Mouse (Mus musculus): ENCODE data around the gene Rdh8. TPM values are rescaled to one million over a fixed set of nuclear protein-coding genes. Genes with fewer than 3 reads are reported as not detected.

Gene Rdh8
- not detected in 2 replicates for polyA plus RNA-seq (2016; fragmentation: Nextera tagmentation; extraction: Ambion mirVana)

GRCm38 (mm10) chr9:20818236-20818635, at the start of gene Rdh8:
Gene Rdh8 (plus strand): TSS chr9:20818503.
- Histone ChIP-seq H3K4me3 (no peak within 1 kb of the TSS), H3K27me3 (ENCODE audit: low read depth, poor library complexity, severe bottlenecking) (peaks cover 9% of the 10 kb centered on the region; the same call in 1 of the 2 replicates), H3K9me3 (replicated peaks) (no peaks in the 10 kb centered on the region; the same call in 1 of the 2 replicates), H3K27ac (replicated peaks) (no peak within 1 kb of the TSS), H3K36me3 (no peaks in the 10 kb centered on the region), H3K4me1 (peaks cover 16% of the 10 kb centered on the region)
- 82% methylated on average over 6 of the region's 6 CpGs for WGBS
- no peak for DNase-seq (ENCODE audit: low spot score)

GRCm38 (mm10) chr9:20781286-20781685, 37.0 kb upstream of the Rdh8 start:
- Histone ChIP-seq H3K36me3 (no peaks in the 10 kb centered on the region), H3K9me3 (replicated peaks) (no peaks in the 10 kb centered on the region; the same call in 1 of the 2 replicates), H3K27ac (replicated peaks) (no peak overlapping the region), H3K4me3 (no peak overlapping the region), H3K4me1 (peaks cover 3% of the 10 kb centered on the region), H3K27me3 (ENCODE audit: low read depth, poor library complexity, severe bottlenecking) (no peaks in the 10 kb centered on the region)
- WGBS: 92% methylated on average over 3 of the region's 3 CpGs
- no peak for DNase-seq (ENCODE audit: low spot score)

GRCm38 (mm10) chr9:20785055-20785454, 33.2 kb upstream of the Rdh8 start:
- DNase-seq (ENCODE audit: low spot score): no peak
- no peaks in the 10 kb centered on the region for H3K27me3 ChIP-seq (ENCODE audit: low read depth, poor library complexity, severe bottlenecking)
- H3K4me1 ChIP-seq: peaks cover 4% of the 10 kb centered on the region
- no peak overlapping the region for H3K4me3 ChIP-seq
- WGBS: 82% methylated on average over 6 of the region's 6 CpGs
- peaks cover 5% of the 10 kb centered on the region; the same call in 1 of the 2 replicates for H3K9me3 ChIP-seq (replicated peaks)
- H3K36me3 ChIP-seq: no peaks in the 10 kb centered on the region
- H3K27ac ChIP-seq (replicated peaks): no peak overlapping the region

GRCm38 (mm10) chr9:20787992-20788391, 30.3 kb upstream of the Rdh8 start:
- H3K9me3 ChIP-seq (replicated peaks): peaks cover 5% of the 10 kb centered on the region; the same call in 1 of the 2 replicates
- H3K4me1 ChIP-seq: peaks cover 23% of the 10 kb centered on the region
- H3K27ac ChIP-seq (replicated peaks): no peak overlapping the region
- no peaks in the 10 kb centered on the region for H3K27me3 ChIP-seq (ENCODE audit: low read depth, poor library complexity, severe bottlenecking)
- 79% methylated on average over 8 of the region's 8 CpGs for WGBS
- no peak overlapping the region for H3K4me3 ChIP-seq
- no peak for DNase-seq (ENCODE audit: low spot score)
- H3K36me3 ChIP-seq: no peaks in the 10 kb centered on the region

GRCm38 (mm10) chr9:20789651-20790050, 28.7 kb upstream of the Rdh8 start:
- no peak overlapping the region for H3K4me3 ChIP-seq
- H3K4me1 ChIP-seq: peaks cover 37% of the 10 kb centered on the region
- H3K36me3 ChIP-seq: no peaks in the 10 kb centered on the region
- H3K27me3 ChIP-seq (ENCODE audit: low read depth, poor library complexity, severe bottlenecking): no peaks in the 10 kb centered on the region
- DNase-seq (ENCODE audit: low spot score): no peak
- H3K9me3 ChIP-seq (replicated peaks): 0 out of 2 replicates have a peak, but pooled peaks cover 5% of the 10 kb centered on the region
- H3K27ac ChIP-seq (replicated peaks): no peak overlapping the region
- WGBS: 80% methylated on average over 3 of the region's 4 CpGs

GRCm38 (mm10) chr9:20790345-20790744, 28.0 kb upstream of the Rdh8 start:
- WGBS: 60% methylated on average over 3 of the region's 3 CpGs
- Histone ChIP-seq H3K27me3 (ENCODE audit: low read depth, poor library complexity, severe bottlenecking) (no peaks in the 10 kb centered on the region), H3K27ac (replicated peaks) (no peak overlapping the region), H3K36me3 (no peaks in the 10 kb centered on the region), H3K9me3 (replicated peaks) (0 out of 2 replicates have a peak, but pooled peaks cover 5% of the 10 kb centered on the region), H3K4me3 (no peak overlapping the region), H3K4me1 (peaks cover 37% of the 10 kb centered on the region)
- no peak for DNase-seq (ENCODE audit: low spot score)

GRCm38 (mm10) chr9:20794108-20794806, 24.0 kb upstream of the Rdh8 start:
- no peaks in the 10 kb centered on the region for H3K36me3 ChIP-seq
- H3K27ac ChIP-seq (replicated peaks): peak overlapping the region; percentile 23; the same call in 1 of the 2 replicates
- H3K27me3 ChIP-seq (ENCODE audit: low read depth, poor library complexity, severe bottlenecking): no peaks in the 10 kb centered on the region
- H3K4me3 ChIP-seq: no peak overlapping the region
- DNase-seq (ENCODE audit: low spot score): no peak
- no peaks in the 10 kb centered on the region for H3K9me3 ChIP-seq (replicated peaks)
- WGBS: 49% methylated on average over 7 of the region's 7 CpGs
- H3K4me1 ChIP-seq: peaks cover 37% of the 10 kb centered on the region

- Histone ChIP-seq H3K27me3 (ENCODE audit: low read depth, poor library complexity, severe bottlenecking) (no peaks in the 10 kb centered on the region), H3K9me3 (replicated peaks) (peaks cover 15% of the 10 kb centered on the region), H3K4me1 (no peaks in the 10 kb centered on the region), H3K4me3 (no peak overlapping the region), H3K36me3 (no peaks in the 10 kb centered on the region), H3K27ac (replicated peaks) (no peak overlapping the region)
- peak; percentile 22 for DNase-seq (ENCODE audit: low spot score)
- WGBS: 75% methylated on average over 13 of the region's 13 CpGs
Measured at GRCm38 (mm10) chr9:20804266-20805158, 13.8 kb upstream of the Rdh8 start.

- DNase-seq (ENCODE audit: low spot score): no peak
- no peaks in the 10 kb centered on the region for H3K36me3 ChIP-seq
- no peaks in the 10 kb centered on the region for H3K4me1 ChIP-seq
- H3K9me3 ChIP-seq (replicated peaks): peaks cover 15% of the 10 kb centered on the region
- no peak overlapping the region for H3K4me3 ChIP-seq
- 91% methylated on average over 3 of the region's 3 CpGs for WGBS
- H3K27ac ChIP-seq (replicated peaks): no peak overlapping the region
- no peaks in the 10 kb centered on the region for H3K27me3 ChIP-seq (ENCODE audit: low read depth, poor library complexity, severe bottlenecking)
Measured at GRCm38 (mm10) chr9:20805159-20805495, 13.2 kb upstream of the Rdh8 start.

GRCm38 (mm10) chr9:20805706-20806105, 12.6 kb upstream of the Rdh8 start:
- peaks cover 15% of the 10 kb centered on the region for H3K9me3 ChIP-seq (replicated peaks)
- H3K4me1 ChIP-seq: no peaks in the 10 kb centered on the region
- no peak for DNase-seq (ENCODE audit: low spot score)
- no peaks in the 10 kb centered on the region for H3K36me3 ChIP-seq
- no peak overlapping the region for H3K27ac ChIP-seq (replicated peaks)
- 68% methylated on average over 5 of the region's 5 CpGs for WGBS
- no peak overlapping the region for H3K4me3 ChIP-seq
- H3K27me3 ChIP-seq (ENCODE audit: low read depth, poor library complexity, severe bottlenecking): no peaks in the 10 kb centered on the region

GRCm38 (mm10) chr9:20810271-20810670, 8.0 kb upstream of the Rdh8 start:
- Histone ChIP-seq H3K27ac (replicated peaks) (no peak overlapping the region), H3K36me3 (no peaks in the 10 kb centered on the region), H3K27me3 (ENCODE audit: low read depth, poor library complexity, severe bottlenecking) (peaks cover 30% of the 10 kb centered on the region), H3K4me3 (no peak overlapping the region), H3K9me3 (replicated peaks) (no peaks in the 10 kb centered on the region), H3K4me1 (peaks cover 23% of the 10 kb centered on the region)
- WGBS: 52% methylated on average over 4 of the region's 4 CpGs
- DNase-seq (ENCODE audit: low spot score): no peak

- H3K4me3 ChIP-seq: no peak overlapping the region
- peaks cover 30% of the 10 kb centered on the region for H3K27me3 ChIP-seq (ENCODE audit: low read depth, poor library complexity, severe bottlenecking)
- peaks cover 24% of the 10 kb centered on the region for H3K4me1 ChIP-seq
- no peak overlapping the region for H3K27ac ChIP-seq (replicated peaks)
- no peak for DNase-seq (ENCODE audit: low spot score)
- WGBS: 77% methylated on average over 1 of the region's 1 CpGs
- no peaks in the 10 kb centered on the region for H3K9me3 ChIP-seq (replicated peaks)
- H3K36me3 ChIP-seq: no peaks in the 10 kb centered on the region
Measured at GRCm38 (mm10) chr9:20810773-20811172, 7.5 kb upstream of the Rdh8 start.

Measured in midbrain, embryonic 10.5 days (tissue).